Mouse (Mus musculus): Measurements from ENCODE around the gene Rgs9. TPM values are rescaled to one million over a fixed set of nuclear protein-coding genes. Genes with fewer than 3 reads are reported as not detected.
"Not testable (repeated sequence)": the region's sequence is repeated elsewhere in the genome, so short reads cannot be mapped to it uniquely, and the experiment has no call there.

The Rgs9 gene
- polyA plus RNA-seq, 1 experiment from 2014 or later: 16.1 TPM

DNA sequence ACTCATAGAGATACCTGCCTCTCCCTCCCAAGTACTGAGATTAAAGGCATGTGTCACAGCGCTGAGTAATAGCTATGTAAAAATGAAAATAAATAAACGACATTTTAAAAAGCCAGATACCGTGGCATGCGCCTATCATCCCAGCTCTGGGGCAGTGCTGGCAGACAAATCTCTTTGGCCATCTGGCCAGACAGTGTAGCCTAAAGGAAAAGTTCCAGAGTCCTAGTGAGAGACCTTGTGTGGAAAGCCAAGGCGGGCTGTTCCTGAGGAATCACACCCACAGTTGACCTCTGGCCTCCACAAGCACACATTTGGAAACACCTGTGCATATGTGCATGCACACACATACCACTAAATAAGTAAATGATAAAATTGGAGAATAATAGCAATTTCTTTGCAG lies 22.0 kb upstream of the Rgs9 start:
- H3K27ac ChIP-seq (ENCODE audit: low read depth, low read length): no peak overlapping the region

DNA sequence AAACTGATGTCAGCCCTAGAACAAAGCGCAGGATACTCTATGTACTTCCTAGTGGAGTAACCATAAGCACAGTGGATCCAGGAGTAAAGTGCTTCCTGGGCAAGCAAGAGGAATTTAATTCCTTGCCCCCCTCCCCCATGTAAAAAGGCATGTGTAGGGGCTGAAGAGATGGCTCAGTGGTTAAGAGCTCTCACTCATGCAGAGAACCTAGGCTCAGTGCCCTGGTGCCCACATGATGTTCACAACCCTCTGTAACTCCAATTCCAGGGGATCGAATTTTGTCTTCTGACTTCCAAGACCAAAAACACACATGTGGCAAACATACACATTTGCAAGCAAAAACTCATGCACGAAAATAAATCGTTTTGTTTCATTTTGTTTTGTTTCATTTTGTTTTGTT lies 21.5 kb upstream of the Rgs9 start:
- WGBS: 89% methylated on average over 4 of the region's 4 CpGs
- H3K9ac ChIP-seq (replicated peaks; ENCODE audit: low read depth, low read length): no peak overlapping the region
- no peak for ATAC-seq (ENCODE audit: low read depth)
- no peak overlapping the region for H3K4me3 ChIP-seq (ENCODE audit: low read depth, low read length)
- H3K27ac ChIP-seq (ENCODE audit: low read depth, low read length): no peak overlapping the region
- H3K9me3 ChIP-seq (ENCODE audit: control insufficient read depth, low read length): no peaks in the 10 kb centered on the region
- H3K27me3 ChIP-seq (ENCODE audit: control insufficient read depth, insufficient read depth, low read length): no peaks in the 10 kb centered on the region
- H3K4me2 ChIP-seq (ENCODE audit: low read depth, low read length): no peak overlapping the region
- H3K4me1 ChIP-seq (ENCODE audit: control insufficient read depth, insufficient read depth, low read length): no peaks in the 10 kb centered on the region
- no peaks in the 10 kb centered on the region for H3K36me3 ChIP-seq (ENCODE audit: control insufficient read depth, insufficient read depth, low read length)

More for the DNA sequence above, 22.0 kb upstream of the Rgs9 start:
- Histone ChIP-seq H3K4me2 (ENCODE audit: low read depth, low read length) (no peak overlapping the region), H3K4me1 (ENCODE audit: control insufficient read depth, insufficient read depth, low read length) (no peaks in the 10 kb centered on the region), H3K36me3 (ENCODE audit: control insufficient read depth, insufficient read depth, low read length) (no peaks in the 10 kb centered on the region), H3K9ac (replicated peaks; ENCODE audit: low read depth, low read length) (no peak overlapping the region), H3K4me3 (ENCODE audit: low read depth, low read length) (no peak overlapping the region), H3K9me3 (ENCODE audit: control insufficient read depth, low read length) (no peaks in the 10 kb centered on the region), H3K27me3 (ENCODE audit: control insufficient read depth, insufficient read depth, low read length) (no peaks in the 10 kb centered on the region)
- 87% methylated on average over 5 of the region's 5 CpGs for whole genome bisulfite sequencing
- peak; percentile 38; the same call in 1 of the 2 replicates for ATAC-seq (ENCODE audit: low read depth)

DNA sequence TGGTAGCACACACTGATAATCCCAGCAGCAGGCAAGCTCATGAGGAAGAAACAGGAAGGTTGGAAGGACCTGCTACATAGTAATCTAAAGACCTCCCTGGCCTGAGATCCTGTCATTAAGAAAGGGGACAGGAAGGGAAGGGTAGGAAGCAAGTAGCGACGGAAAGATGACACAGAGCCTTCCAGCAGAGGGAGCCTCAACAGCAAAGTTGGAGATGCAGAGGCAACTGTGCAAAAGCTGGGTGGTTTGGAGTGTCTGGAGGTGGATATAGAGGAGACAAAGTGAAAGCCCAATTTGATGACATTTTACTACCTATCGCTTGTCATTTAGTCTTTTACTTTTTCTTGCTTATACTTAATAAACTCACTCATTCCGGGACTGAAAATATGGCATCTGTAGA lies 19.0 kb upstream of the Rgs9 start:
- Histone ChIP-seq H3K9me3 (ENCODE audit: control insufficient read depth, low read length) (no peaks in the 10 kb centered on the region), H3K27ac (ENCODE audit: low read depth, low read length) (no peak overlapping the region), H3K4me2 (ENCODE audit: low read depth, low read length) (no peak overlapping the region), H3K4me3 (ENCODE audit: low read depth, low read length) (no peak overlapping the region), H3K9ac (replicated peaks; ENCODE audit: low read depth, low read length) (no peak overlapping the region), H3K27me3 (ENCODE audit: control insufficient read depth, insufficient read depth, low read length) (0 out of 2 replicates have a peak, but pooled peaks cover 2% of the 10 kb centered on the region), H3K36me3 (ENCODE audit: control insufficient read depth, insufficient read depth, low read length) (no peaks in the 10 kb centered on the region), H3K4me1 (ENCODE audit: control insufficient read depth, insufficient read depth, low read length) (no peaks in the 10 kb centered on the region)
- ATAC-seq (ENCODE audit: low read depth): no peak
- 37% methylated on average over 4 of the region's 4 CpGs for WGBS

DNA sequence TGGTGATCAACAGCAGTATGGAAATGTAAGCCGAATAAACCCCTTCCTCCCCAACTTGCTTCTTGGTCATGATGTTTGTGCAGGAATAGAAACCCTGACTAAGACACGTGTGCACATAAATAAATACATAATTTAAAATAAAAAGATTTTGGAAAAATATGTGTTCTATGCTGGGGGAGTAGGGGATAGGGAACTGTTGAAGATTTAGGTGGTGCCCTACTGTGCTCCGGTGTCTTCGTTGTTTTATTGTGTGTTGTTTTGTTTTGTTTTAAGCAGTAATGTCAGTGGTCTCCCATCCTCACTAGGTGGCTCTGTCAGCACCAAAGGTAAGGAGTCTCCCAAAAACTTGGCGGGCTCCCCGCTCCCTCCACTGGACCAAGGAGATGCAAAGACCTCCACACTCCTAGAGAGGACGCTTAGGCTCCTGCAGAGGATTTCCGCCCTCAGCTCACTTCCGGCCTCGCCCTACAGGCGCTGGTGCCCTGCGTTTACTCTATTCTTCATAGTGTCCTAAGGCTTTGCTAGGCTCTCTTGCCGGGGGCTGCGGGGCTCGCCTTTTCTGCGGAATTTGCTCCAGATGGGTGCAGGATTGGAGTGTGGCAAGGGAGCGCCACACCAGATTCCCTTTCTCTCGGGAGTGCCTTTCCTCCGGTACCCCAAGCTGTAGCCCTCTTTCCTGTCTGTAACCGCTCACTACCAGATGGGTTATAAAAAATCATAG lies 14.1 kb upstream of the Rgs9 start:
- Histone ChIP-seq H3K4me1 (ENCODE audit: control insufficient read depth, insufficient read depth, low read length) (no peaks in the 10 kb centered on the region), H3K9me3 (ENCODE audit: control insufficient read depth, low read length) (no peaks in the 10 kb centered on the region), H3K27ac (ENCODE audit: low read depth, low read length) (peak overlapping the region; percentile 24; the same call in 1 of the 2 replicates), H3K27me3 (ENCODE audit: control insufficient read depth, insufficient read depth, low read length) (0 out of 2 replicates have a peak, but pooled peaks cover 2% of the 10 kb centered on the region), H3K4me2 (ENCODE audit: low read depth, low read length) (peak overlapping the region; percentile 50), H3K4me3 (ENCODE audit: low read depth, low read length) (peak overlapping the region; percentile 37), H3K36me3 (ENCODE audit: control insufficient read depth, insufficient read depth, low read length) (no peaks in the 10 kb centered on the region), H3K9ac (replicated peaks; ENCODE audit: low read depth, low read length) (peak overlapping the region; percentile 52)
- ATAC-seq (ENCODE audit: low read depth): peak; percentile 98
- WGBS: 13% methylated on average over 20 of the region's 20 CpGs

DNA sequence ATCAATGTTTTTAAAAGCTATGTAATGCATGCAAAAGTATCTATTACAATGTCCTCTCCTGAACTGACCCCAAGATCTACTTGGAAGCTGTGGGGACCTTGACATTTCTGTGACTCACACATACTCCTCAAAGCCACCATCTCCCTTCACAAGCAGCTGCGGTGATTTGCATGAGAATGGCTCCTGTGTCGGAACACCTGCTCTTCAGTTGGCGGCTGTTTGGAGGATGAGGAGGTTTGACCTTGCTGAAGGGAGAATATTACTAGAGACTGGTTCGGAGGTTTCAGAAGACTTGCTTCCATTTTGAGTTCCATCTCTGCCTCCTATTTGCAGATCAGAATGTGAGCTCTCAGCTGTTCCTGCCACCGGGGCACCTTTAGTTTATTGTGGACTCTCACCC lies 7.8 kb upstream of the Rgs9 start:
- WGBS: 74% methylated on average over 5 of the region's 5 CpGs
- Histone ChIP-seq H3K27ac (ENCODE audit: low read depth, low read length) (no peak overlapping the region), H3K27me3 (ENCODE audit: control insufficient read depth, insufficient read depth, low read length) (no peaks in the 10 kb centered on the region), H3K4me2 (ENCODE audit: low read depth, low read length) (no peak overlapping the region), H3K9ac (replicated peaks; ENCODE audit: low read depth, low read length) (no peak overlapping the region), H3K4me3 (ENCODE audit: low read depth, low read length) (no peak overlapping the region), H3K9me3 (ENCODE audit: control insufficient read depth, low read length) (no peaks in the 10 kb centered on the region), H3K4me1 (ENCODE audit: control insufficient read depth, insufficient read depth, low read length) (no peaks in the 10 kb centered on the region), H3K36me3 (ENCODE audit: control insufficient read depth, insufficient read depth, low read length) (no peaks in the 10 kb centered on the region)
- ATAC-seq (ENCODE audit: low read depth): no peak

DNA sequence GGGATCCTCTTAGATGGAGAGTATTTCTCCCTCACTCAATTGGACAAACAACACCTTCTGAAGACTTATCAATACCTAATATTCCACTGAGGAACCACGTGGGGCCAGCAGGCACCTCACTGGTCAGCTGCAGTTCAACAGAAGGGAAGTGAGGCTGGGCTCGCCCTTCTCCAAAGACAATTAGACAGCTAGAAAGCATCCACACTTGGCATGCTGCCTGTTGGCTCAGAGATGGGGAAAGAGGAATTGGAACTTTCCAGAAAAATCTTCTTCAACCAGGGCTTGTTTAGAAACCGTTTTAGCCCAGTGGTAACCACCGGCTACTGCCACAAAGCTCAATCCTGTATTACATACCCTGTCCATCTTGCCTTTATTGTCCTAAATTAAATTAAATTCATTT lies 4.4 kb upstream of the Rgs9 start:
- no peak overlapping the region for H3K9ac ChIP-seq (replicated peaks; ENCODE audit: low read depth, low read length)
- 73% methylated on average over 4 of the region's 4 CpGs for WGBS
- H3K27me3 ChIP-seq (ENCODE audit: control insufficient read depth, insufficient read depth, low read length): no peaks in the 10 kb centered on the region
- H3K27ac ChIP-seq (ENCODE audit: low read depth, low read length): no peak overlapping the region
- H3K4me2 ChIP-seq (ENCODE audit: low read depth, low read length): no peak overlapping the region
- H3K4me1 ChIP-seq (ENCODE audit: control insufficient read depth, insufficient read depth, low read length): 0 out of 2 replicates have a peak, but pooled peaks cover 3% of the 10 kb centered on the region
- no peaks in the 10 kb centered on the region for H3K9me3 ChIP-seq (ENCODE audit: control insufficient read depth, low read length)
- no peak overlapping the region for H3K4me3 ChIP-seq (ENCODE audit: low read depth, low read length)
- no peaks in the 10 kb centered on the region for H3K36me3 ChIP-seq (ENCODE audit: control insufficient read depth, insufficient read depth, low read length)
- no peak for ATAC-seq (ENCODE audit: low read depth)

DNA sequence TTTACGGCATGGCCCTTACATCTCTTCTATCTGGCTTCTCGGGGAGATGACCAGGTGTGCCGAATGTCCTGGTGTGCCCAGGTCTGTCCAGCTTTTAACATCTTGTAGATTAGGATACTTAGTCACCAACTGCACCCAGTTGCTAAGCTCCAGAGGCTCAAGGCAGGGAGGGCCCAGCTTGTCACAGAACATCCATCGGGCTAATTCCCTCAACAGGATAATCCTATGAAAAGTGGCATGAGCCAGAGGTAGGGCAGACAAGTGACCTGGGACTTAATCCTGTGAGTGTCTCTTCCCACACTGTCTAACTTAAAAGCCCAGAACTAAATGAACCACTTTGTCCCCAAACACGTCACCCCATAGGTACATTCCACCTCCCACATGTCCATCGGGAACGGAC lies 898 bp downstream of the Rgs9 start:
- no peak for ATAC-seq (ENCODE audit: low read depth)
- WGBS: 79% methylated on average over 7 of the region's 7 CpGs
- H3K4me3 ChIP-seq (ENCODE audit: low read depth, low read length): peak overlapping the region; percentile 45
- peak overlapping the region; percentile 63 for H3K9ac ChIP-seq (replicated peaks; ENCODE audit: low read depth, low read length)
- no peak overlapping the region for H3K27ac ChIP-seq (ENCODE audit: low read depth, low read length)
- 0 out of 2 replicates have a peak, but pooled peaks cover 4% of the 10 kb centered on the region for H3K4me1 ChIP-seq (ENCODE audit: control insufficient read depth, insufficient read depth, low read length)
- no peaks in the 10 kb centered on the region for H3K9me3 ChIP-seq (ENCODE audit: control insufficient read depth, low read length)
- H3K27me3 ChIP-seq (ENCODE audit: control insufficient read depth, insufficient read depth, low read length): no peaks in the 10 kb centered on the region
- peak overlapping the region; percentile 91 for H3K4me2 ChIP-seq (ENCODE audit: low read depth, low read length)
- no peaks in the 10 kb centered on the region for H3K36me3 ChIP-seq (ENCODE audit: control insufficient read depth, insufficient read depth, low read length)

DNA sequence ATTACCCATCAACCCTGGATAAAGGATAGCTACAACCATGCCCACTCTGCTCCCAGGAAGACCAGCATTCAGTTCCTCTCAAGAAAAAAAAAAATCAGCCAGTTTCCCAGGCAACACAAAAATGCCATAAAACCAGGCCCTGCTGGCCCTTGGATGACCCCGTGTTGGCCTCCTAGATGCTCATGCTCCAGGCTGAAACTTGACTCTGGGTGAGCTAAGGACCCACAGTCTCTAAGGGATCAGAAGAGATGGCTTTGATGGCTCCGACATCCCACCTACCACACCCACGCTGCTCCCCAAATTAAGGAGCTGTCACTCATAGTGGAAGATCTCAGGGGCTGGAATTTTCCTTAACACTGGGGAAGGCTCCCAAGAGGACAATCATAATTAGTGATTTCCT lies 5.9 kb downstream of the Rgs9 start:
- no peak for ATAC-seq (ENCODE audit: low read depth)
- Histone ChIP-seq H3K36me3 (ENCODE audit: control insufficient read depth, insufficient read depth, low read length) (no peaks in the 10 kb centered on the region), H3K4me2 (ENCODE audit: low read depth, low read length) (no peak overlapping the region), H3K4me1 (ENCODE audit: control insufficient read depth, insufficient read depth, low read length) (no peaks in the 10 kb centered on the region), H3K27ac (ENCODE audit: low read depth, low read length) (no peak overlapping the region), H3K4me3 (ENCODE audit: low read depth, low read length) (no peak overlapping the region), H3K27me3 (ENCODE audit: control insufficient read depth, insufficient read depth, low read length) (no peaks in the 10 kb centered on the region), H3K9me3 (ENCODE audit: control insufficient read depth, low read length) (no peaks in the 10 kb centered on the region), H3K9ac (replicated peaks; ENCODE audit: low read depth, low read length) (no peak overlapping the region)
- WGBS: 57% methylated on average over 3 of the region's 3 CpGs

DNA sequence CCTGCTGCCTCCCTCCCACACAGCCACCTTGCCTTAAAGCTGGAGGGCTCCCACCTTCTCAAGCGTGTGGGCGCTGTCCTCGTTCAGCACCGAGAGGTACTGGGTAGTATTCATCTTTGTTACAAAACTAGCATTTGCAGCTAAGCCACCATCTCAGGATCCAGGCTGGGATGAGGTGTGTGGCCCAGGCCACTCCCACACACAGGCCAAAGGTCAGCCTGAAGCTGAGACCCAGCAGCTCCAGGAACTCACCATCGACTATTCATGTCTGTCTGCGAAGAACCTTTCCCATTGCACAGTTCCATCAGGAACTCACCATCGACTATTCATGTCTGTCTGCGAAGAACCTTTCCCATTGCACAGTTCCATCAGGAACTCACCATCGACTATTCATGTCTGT lies 8.6 kb downstream of the Rgs9 start:
- H3K9ac ChIP-seq (replicated peaks; ENCODE audit: low read depth, low read length); H3K4me1 ChIP-seq (ENCODE audit: control insufficient read depth, insufficient read depth, low read length); H3K36me3 ChIP-seq (ENCODE audit: control insufficient read depth, insufficient read depth, low read length); H3K4me2 ChIP-seq (ENCODE audit: low read depth, low read length); H3K4me3 ChIP-seq (ENCODE audit: low read depth, low read length); ATAC-seq (ENCODE audit: low read depth); H3K9me3 ChIP-seq (ENCODE audit: control insufficient read depth, low read length); H3K27ac ChIP-seq (ENCODE audit: low read depth, low read length); H3K27me3 ChIP-seq (ENCODE audit: control insufficient read depth, insufficient read depth, low read length): not testable (repeated sequence)
- WGBS: 95% methylated on average over 9 of the region's 9 CpGs
